Mouse (Mus musculus): ENCODE data around the gene Alg12. TPM values are rescaled to one million over a fixed set of nuclear protein-coding genes. Genes with fewer than 3 reads are reported as not detected.

Gene Alg12
- polyA plus RNA-seq, 1 experiment from 2014 or later = 10.1 TPM

Other genes starting within 250 kb of the Alg12 start
- not detected in 2 replicates for gene Zdhhc25, start 219.0 kb downstream of the Alg12 start, polyA plus RNA-seq (2015; fragmentation: Nextera tagmentation; extraction: Ambion mirVana)
- 12.0 and 12.3 TPM in 2 replicates for gene Brd1, start 85.1 kb downstream of the Alg12 start, polyA plus RNA-seq (2015; fragmentation: Nextera tagmentation; extraction: Ambion mirVana)
- 13.4 and 14.1 TPM in 2 replicates for gene Zbed4, start 67.7 kb downstream of the Alg12 start, polyA plus RNA-seq (2015; fragmentation: Nextera tagmentation; extraction: Ambion mirVana)
- 57.1 and 61.9 TPM in 2 replicates for gene Creld2, start 328 bp upstream of the Alg12 start, polyA plus RNA-seq (2015; fragmentation: Nextera tagmentation; extraction: Ambion mirVana)
- 69.8 and 70.4 TPM in 2 replicates for gene Pim3, start 42.9 kb upstream of the Alg12 start, polyA plus RNA-seq (2015; fragmentation: Nextera tagmentation; extraction: Ambion mirVana)
- not detected in 2 replicates for gene Ttll8, start 135.1 kb upstream of the Alg12 start, polyA plus RNA-seq (2015; fragmentation: Nextera tagmentation; extraction: Ambion mirVana)
- gene Mlc1, start 159.7 kb upstream of the Alg12 start, polyA plus RNA-seq (2015; fragmentation: Nextera tagmentation; extraction: Ambion mirVana) = 0.05 and 0.24 TPM in 2 replicates
- gene Mov10l1, start 163.6 kb upstream of the Alg12 start, polyA plus RNA-seq (2015; fragmentation: Nextera tagmentation; extraction: Ambion mirVana) = 77.6 and 85.3 TPM in 2 replicates
- gene Panx2, start 240.4 kb upstream of the Alg12 start, polyA plus RNA-seq (2015; fragmentation: Nextera tagmentation; extraction: Ambion mirVana) = 1.3 and 1.4 TPM in 2 replicates

Measured in heart, embryonic 16.5 days (tissue).